ENCODE assay signal across 1 mouse cellular context in genomic region chr2:91279372-91279755, GRCm38 (mm10).
TF ChIP-seq lines count a peak whose summit lies in the region.

No protein-coding gene starts in this region.

TF ChIP-seq in MEL, 35 proteins besides CTCF, POLR2A, EP300 and RAD21:
- TF ChIP-seq HCFC1 (IDR thresholded peaks at IDR 0.05; ENCODE audit: low read depth, low read length), result no peak
- no peak for TF ChIP-seq USF2 (IDR thresholded peaks at IDR 0.05; ENCODE audit: borderline replicate concordance in 1 of 2, insufficient read depth in 1 of 2, low read depth in 1 of 2, low read length in 2 of 2)
- TF ChIP-seq USF1 (IDR thresholded peaks at IDR 0.05; ENCODE audit: low read depth, low read length), result no peak
- TF ChIP-seq POLR2AphosphoS2 (IDR thresholded peaks at IDR 0.05; ENCODE audit: low read length), result no peak
- TF ChIP-seq E2F4 (IDR thresholded peaks at IDR 0.05; ENCODE audit: borderline replicate concordance, low read depth, low read length), result no peak
- TF ChIP-seq MAFK (IDR thresholded peaks at IDR 0.05; ENCODE audit: borderline replicate concordance, low read depth, low read length), result no peak
- TF ChIP-seq JUND (IDR thresholded peaks at IDR 0.05; ENCODE audit: low read depth, low read length), result no peak
- TF ChIP-seq CHD1 (IDR thresholded peaks at IDR 0.05; ENCODE audit: low read depth, low read length), result no peak
- TF ChIP-seq ETS1 (IDR thresholded peaks at IDR 0.05; ENCODE audit: low read depth, low read length), result no peak
- no peak for TF ChIP-seq RCOR1 (IDR thresholded peaks at IDR 0.05; ENCODE audit: low read depth, low read length)
- no peak for TF ChIP-seq ELF1 (IDR thresholded peaks at IDR 0.05; ENCODE audit: low read depth, low read length)
- no peak for TF ChIP-seq MXI1 (IDR thresholded peaks at IDR 0.05; ENCODE audit: low read depth, low read length)
- no peak for TF ChIP-seq SIN3A (IDR thresholded peaks at IDR 0.05; ENCODE audit: low read length)
- TF ChIP-seq MEF2A (IDR thresholded peaks at IDR 0.05; ENCODE audit: extremely low read depth, insufficient replicate concordance, low read depth, low read length, poor library complexity, severe bottlenecking), result no peak
- no peak for TF ChIP-seq MAX (IDR thresholded peaks at IDR 0.05; ENCODE audit: low read length)
- no peak for TF ChIP-seq TBP (IDR thresholded peaks at IDR 0.05; ENCODE audit: low read depth, low read length)
TF ChIP-seq in MEL: peak in this region for 0.
